Mouse (Mus musculus) cerebellum, postnatal 25 days (tissue): ENCODE measurements around the gene Zbtb7b.

ENCODE experiments used
- DNase-seq, 2 experiments: peaks; one replicate each; pipeline ENCODE4 v3.0.0; 2021; ENCODE audit warnings: mixed read lengths in 2 of 2

Gene Zbtb7b

DNA sequence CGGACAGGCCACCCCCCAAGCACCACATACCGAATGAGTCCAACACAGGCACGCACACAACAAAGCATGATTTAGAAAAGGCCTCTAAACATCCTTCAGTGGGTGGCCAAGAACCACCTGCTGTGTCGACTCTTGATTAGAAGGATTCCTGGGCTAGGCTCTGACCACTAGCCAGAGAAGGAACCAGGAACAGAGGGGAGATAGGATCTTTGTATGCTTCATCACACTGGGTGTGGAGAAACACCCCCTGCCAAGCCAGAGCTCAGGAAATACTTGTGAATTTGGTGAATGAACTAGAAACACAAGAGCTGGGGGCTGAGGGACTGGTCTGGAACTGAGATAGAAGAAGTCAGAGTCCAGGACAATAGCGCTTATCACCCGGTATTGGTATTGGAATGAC is 58.0 kb downstream of the Zbtb7b start:
- DNase-seq: no peak

DNA sequence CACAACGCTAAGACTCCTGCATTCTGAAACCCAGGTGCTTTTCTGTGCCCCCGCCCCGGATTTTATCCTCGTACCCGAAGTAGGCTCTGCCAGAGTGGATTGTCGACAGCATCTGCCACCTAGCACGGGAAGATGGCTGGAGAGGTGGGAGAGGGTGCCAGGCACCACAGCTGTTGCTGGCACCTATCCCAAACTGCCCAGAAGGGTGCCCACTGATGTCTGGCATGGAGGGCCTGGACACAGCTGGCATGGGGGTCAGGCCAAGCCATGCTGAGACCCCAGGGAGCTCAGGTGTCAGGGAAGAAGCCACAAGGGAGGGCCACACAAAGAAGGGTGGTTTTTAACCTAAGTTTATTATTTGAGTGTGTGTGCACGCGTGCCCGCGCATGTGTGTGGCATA is 61.5 kb downstream of the Zbtb7b start:
- DNase-seq: peak in 1 of 2 experiments; percentile 9

DNA sequence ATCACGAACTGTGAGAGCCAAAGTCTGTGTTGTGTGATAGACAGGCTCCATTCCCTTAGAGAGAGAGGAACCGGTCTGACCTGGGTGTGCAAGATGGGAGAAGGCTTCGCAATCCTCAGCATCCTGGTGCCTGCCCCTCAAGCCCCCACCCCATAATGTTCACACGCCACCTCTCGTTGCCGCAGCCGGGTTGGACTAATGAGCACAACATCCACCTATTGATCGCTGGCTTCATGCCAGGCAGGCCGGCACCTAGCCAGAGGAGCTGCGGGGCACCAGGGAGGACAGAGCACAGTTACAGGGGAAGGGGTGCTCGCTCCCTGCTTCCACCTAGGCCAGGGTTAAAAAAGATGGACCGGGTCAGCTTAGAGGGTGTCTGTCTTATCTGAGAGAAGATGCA is 62.1 kb downstream of the Zbtb7b start:
- peak in 1 of 2 experiments; percentile 34 for DNase-seq

DNA sequence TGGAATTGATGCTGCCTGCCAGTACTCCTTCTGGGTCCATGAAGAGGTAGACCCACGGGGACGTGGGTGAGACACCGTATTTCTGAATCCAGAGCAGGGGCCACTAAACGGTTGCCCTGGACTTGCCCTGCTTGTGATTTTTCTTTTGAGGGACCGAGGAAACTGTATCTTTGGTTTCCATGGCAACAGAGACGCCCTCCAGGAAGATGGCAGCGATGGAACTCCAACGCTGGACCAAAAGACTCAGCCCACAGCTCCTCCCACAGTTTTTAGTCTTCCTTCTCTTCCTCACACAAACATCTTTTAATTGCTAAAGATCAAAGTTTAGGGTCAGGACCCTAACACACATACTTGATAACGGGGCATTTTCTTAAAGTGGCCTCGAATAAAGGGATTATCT is 62.6 kb downstream of the Zbtb7b start:
- DNase-seq: peak in 1 of 2 experiments; percentile 4

DNA sequence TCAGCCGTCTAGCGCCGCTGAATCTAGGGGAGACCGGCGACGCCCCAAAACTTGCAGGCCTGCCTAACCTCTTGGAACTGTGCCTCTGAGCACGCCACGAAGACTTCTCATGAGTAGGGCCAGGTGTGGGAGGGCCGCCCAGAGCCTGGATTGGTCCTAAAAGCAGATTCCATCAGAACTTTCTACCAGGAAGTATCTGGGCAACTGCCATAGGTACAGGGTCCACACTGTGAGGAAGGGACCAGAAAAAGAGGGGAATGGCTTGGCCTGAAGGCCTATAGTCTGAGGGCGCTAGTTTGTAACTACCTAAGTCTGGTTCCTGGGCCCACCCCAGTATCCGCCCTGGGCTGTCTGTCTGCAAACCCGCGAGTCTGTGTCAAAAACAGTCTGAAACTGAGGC is 63.0 kb downstream of the Zbtb7b start:
- DNase-seq: no peak

DNA sequence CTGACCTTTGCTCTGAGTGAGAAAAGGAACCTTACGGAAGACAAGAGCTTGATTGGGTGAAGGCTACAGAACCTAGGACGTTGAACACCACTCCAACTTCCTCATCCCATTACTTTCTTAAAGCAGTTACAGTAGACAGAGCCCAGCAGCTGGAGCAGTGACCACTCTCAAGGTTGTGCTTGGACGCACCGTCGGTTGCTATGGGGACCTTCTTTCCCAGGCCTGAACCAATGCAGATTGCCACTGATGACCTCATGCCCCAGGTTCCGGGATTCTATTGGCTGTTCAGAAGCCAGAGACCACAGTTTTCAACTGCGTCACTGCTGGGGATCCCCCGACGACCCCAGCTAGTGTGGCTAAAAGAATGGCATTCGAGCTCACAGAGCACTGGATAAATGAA is 63.6 kb downstream of the Zbtb7b start:
- no peak for DNase-seq

DNA sequence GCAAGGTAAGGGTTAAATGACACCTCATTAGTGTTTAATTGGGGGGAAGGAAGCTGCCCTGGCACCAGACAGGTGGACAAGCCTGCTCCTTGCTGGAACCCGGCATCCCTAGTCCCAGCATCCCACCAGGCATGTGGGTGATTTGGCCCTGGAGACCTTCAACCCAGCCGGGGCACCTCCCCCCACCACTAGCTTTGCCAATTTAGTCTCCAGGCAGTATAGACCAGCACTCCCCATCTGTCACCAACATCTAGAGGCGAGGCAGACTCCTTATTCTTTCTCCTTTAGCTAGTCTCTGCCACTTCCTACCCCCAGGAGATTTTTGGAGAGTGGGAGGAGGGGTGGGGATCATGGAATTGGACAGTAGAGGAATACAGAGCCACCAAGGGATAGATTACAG is 64.2 kb downstream of the Zbtb7b start:
- DNase-seq: no peak

DNA sequence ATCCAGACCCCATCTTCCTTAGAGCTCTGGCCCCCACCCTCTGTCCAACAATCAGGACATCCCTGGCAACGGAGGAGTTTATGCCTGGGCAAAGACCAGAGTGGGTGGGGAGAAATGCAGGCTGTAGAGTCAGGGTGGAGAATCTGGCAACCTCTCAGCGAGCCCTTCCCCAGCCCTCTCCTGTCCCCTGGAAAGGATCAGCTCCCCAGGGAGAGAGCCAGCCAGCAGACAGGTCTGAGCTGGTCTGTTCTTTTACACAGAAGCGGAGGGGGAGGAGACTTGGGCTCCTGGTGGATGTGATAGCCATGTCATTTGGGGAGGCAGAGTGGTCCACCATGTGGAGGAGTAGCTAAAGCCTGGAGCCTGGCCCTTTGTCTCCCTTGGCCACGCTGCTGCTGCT is 66.0 kb downstream of the Zbtb7b start:
- DNase-seq: no peak
